Mouse (Mus musculus): ENCODE data around the gene Olfr770. TPM values are rescaled to one million over a fixed set of nuclear protein-coding genes. Genes with fewer than 3 reads are reported as not detected.

The Olfr770 gene
- not detected for total RNA-seq (2023)

DNA sequence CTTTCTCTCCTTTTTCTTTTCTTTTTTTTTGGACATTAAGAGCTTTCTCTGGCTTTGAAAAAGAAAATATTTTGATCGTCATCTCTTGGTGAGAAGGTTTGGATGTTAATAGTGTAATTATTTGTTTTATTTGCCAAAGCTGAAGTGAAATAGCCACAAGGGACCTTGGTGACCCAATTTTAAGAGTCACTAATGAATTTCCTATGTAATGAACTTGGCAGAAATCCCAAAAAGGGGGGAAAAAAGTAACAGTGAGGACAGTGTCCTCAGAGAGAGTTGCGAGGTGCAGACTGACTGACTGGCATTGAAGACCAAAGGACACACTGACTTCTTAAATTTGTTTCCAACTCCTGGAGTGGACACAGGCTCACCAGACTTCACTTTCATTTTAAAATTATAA lies at the start of gene Olfr770:
TSS of gene Olfr770 (minus strand) at position 101 of the 400 bp plus-strand sequence.

DNA sequence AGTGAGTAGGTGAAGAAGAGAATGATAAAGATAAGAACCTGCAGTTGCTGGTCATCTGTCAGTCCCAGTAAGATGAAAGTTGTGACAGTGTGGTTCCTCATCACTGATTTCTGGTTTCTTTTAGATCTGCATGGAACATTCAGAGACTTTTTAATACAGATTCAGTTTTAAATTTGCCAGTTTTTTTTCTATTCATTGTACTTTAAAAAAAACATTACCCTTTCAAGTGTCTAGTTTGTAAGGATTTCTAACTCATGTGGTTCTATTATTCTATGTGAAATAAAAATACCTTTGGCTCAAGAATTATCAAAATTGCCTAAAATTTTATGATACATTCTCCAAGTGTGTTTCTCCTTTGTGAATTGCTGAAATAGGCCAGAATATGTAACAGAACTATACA lies 48.5 kb upstream of the Olfr770 start, which contains the start of gene Olfr773:
TSS of gene Olfr773 (minus strand) at position 101 of the 400 bp plus-strand sequence.

DNA sequence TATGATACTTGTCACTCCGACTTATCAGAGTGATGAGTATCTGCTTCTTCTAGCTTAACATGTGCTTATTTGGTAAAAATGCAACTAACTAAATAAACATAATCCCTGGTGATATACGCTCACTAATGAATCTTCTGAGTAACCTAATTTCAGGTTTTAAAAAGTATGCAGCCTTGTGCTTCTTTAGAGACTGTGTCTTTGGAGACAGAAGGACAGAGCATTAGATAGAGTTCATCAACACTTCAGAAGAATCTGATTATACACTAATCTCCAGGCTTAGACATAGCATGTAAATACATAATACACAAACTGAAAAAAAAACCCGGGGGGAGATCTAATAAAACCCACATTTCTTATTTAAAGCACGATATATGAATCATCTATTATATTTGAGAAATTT lies 39.0 kb upstream of the Olfr770 start, which contains the start of gene Olfr772:
TSS of gene Olfr772 (minus strand) at position 101 of the 400 bp plus-strand sequence.

DNA sequence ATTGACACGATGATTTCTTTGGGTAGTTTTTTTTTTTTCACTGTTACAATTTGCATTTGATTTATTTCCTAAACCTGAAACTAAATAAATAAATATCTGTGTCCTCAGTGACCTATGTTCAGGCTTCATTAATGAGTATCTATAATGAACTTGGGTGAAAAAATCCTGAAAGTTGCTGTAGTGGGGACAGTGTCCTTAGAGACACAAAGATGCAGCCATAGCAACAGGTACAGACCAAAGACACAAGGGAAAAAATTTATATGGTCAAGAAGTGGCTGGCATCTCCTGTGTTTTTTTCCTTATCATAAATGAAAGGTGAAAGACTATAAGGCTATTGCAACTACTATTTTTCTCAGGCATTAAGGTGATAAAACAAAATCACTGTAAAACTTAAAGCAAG lies 25.9 kb upstream of the Olfr770 start, which contains the start of gene Olfr771:
TSS of gene Olfr771 (minus strand) at position 101 of the 400 bp plus-strand sequence.

DNA sequence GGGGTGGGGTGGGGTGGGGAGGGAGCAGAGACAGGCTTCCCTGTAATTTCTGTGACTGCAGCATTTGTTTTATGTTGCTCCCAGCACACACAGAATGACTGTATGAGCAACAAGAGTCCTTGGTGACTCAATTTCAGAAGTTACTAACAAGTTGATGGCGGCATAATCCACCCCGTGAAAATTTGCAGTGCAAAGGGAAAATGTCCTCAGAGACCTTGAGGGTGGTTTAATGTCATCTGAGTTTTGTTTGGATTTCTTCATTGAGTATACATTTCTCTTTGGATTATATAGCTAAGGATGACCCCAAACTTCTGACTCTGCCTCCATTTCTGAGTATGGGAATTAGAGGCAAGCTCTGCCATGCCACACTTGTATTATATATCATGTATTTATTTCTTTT lies 21.0 kb downstream of the Olfr770 start, which contains the start of gene Olfr769:
TSS of gene Olfr769 (minus strand) at position 101 of the 400 bp plus-strand sequence.

DNA sequence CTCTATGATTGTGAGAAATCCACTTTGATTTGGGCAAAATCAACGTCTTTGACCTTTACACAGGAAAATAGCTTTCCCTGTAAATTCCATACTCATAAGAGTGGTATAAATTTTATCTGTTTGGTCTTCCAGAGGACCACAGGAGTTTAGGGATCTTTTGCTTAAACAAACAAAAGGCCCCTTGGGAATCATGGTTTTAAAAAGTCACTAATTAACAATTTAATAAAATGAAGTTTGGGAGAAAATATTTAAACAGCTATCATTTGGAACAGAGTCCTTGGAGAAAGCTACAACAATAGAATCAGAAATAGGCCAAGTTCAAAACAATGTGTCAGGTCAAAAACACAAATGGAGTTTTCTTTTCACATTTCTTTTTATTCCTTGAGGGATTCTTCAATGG lies 39.5 kb downstream of the Olfr770 start, which contains the start of gene Olfr768:
TSS of gene Olfr768 (minus strand) at position 101 of the 400 bp plus-strand sequence.

DNA sequence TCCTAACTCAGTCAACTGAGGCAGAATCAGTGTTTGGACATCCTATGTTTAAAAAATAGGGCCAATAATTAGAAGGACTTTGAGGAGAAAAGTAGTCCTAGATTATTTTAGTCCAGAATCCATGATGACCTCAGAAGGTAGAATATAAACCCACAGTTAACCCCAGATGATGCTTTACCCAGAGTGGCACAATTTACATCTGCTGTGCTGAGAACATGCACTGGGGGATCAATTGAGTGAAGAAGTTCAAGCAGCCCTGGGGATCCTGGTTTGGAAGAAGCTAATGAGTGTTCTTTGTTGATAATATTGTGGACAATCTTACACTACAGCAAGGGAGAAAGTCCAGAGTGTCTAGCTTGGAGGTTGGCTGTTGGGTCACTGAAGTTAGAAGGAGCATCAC lies 56.0 kb downstream of the Olfr770 start, which contains the start of gene Olfr767:
TSS of gene Olfr767 (minus strand) at position 101 of the 400 bp plus-strand sequence.

Other genes starting within 250 kb of the Olfr770 start
- gene Gdf11, start 247.3 kb downstream of the Olfr770 start, total RNA-seq (2023), result under 1 TPM; 0.43 to 0.50 TPM
- 1 to 10 TPM; 3.9 to 5.2 TPM for gene Cd63, start 238.0 kb downstream of the Olfr770 start, total RNA-seq (2023)
- gene Rdh5, start 216.1 kb downstream of the Olfr770 start, total RNA-seq (2023), result 1 to 10 TPM; 4.9 to 5.2 TPM
- 100 to 1,000 TPM in 1 of 2 experiments, 10 to 100 TPM in 1; 85.1 to 109 TPM for gene Bloc1s1, start 215.0 kb downstream of the Olfr770 start, total RNA-seq (2023)
- not detected for gene Itga7, start 205.2 kb downstream of the Olfr770 start, total RNA-seq (2023)
- not detected for gene Mettl7b, start 178.0 kb downstream of the Olfr770 start, total RNA-seq (2023)
- gene Olfr9, start 149.6 kb downstream of the Olfr770 start, total RNA-seq (2023), result not detected
- not detected for gene Olfr763, start 128.2 kb downstream of the Olfr770 start, total RNA-seq (2023)
- gene Olfr764-ps1, start 99.1 kb downstream of the Olfr770 start, total RNA-seq (2023), result not detected
- not detected for gene Olfr765, start 89.0 kb downstream of the Olfr770 start, total RNA-seq (2023)
- not detected for gene Olfr766-ps1, start 70.0 kb downstream of the Olfr770 start, total RNA-seq (2023)
- gene Olfr767, start 56.1 kb downstream of the Olfr770 start, total RNA-seq (2023), result not detected
- gene Olfr768, start 39.6 kb downstream of the Olfr770 start, total RNA-seq (2023), result not detected
- gene Olfr769, start 21.1 kb downstream of the Olfr770 start, total RNA-seq (2023), result not detected
- not detected for gene Olfr771, start 25.8 kb upstream of the Olfr770 start, total RNA-seq (2023)
- gene Olfr772, start 38.9 kb upstream of the Olfr770 start, total RNA-seq (2023), result not detected
- gene Olfr773, start 48.4 kb upstream of the Olfr770 start, total RNA-seq (2023), result not detected
- gene Olfr774, start 97.2 kb upstream of the Olfr770 start, total RNA-seq (2023), result not detected
- gene Olfr775, start 109.4 kb upstream of the Olfr770 start, total RNA-seq (2023), result not detected
- gene Olfr776, start 120.1 kb upstream of the Olfr770 start, total RNA-seq (2023), result not detected
- not detected for gene Olfr777, start 132.5 kb upstream of the Olfr770 start, total RNA-seq (2023)
- gene Olfr780, start 179.1 kb upstream of the Olfr770 start, total RNA-seq (2023), result not detected
- not detected for gene Olfr781, start 189.9 kb upstream of the Olfr770 start, total RNA-seq (2023)
- not detected for gene Olfr782, start 209.9 kb upstream of the Olfr770 start, total RNA-seq (2023)
- gene Olfr784, start 245.1 kb upstream of the Olfr770 start, total RNA-seq (2023), result not detected

All from monocyte, adult 59 days (primary cell).